8 mouse cellular contexts compared by ENCODE assay signal in genomic region chr7:79271861-79272788, GRCm38 (mm10). TPM values are rescaled to one million over a fixed set of nuclear protein-coding genes. Genes with fewer than 3 reads are reported as not detected.
DNase-seq lines count a peak whose midpoint lies in the region; ATAC-seq and TF ChIP-seq lines count a peak whose summit lies in the region.

No protein-coding gene starts in this region.

- DNase-seq in cerebellum, adult 2 months = no peak
- DNase-seq in cerebellum, postnatal 36 days = no peak
- no peak for DNase-seq in limb, embryonic 14.5 days (ENCODE audit: low spot score)
- DNase-seq in gastrocnemius, postnatal 14 days = no peak
- DNase-seq in frontal cortex, adult 2 months (ENCODE audit: extremely low spot score in 1 of 2, low spot score in 1 of 2) = no peak

- H3K27me3 ChIP-seq in cerebellum, adult 2 months (ENCODE audit: control insufficient read depth, insufficient read depth, low read length) = no peaks in the 10 kb centered on the region
- H3K27me3 ChIP-seq in C2C12 (ENCODE audit: control insufficient read depth, insufficient read depth, insufficient read length) = no peaks in the 10 kb centered on the region
- no peaks in the 10 kb centered on the region for H3K27me3 ChIP-seq in forebrain, embryonic 13.5 days
- H3K27me3 ChIP-seq in limb, embryonic 14.5 days (ENCODE audit: control insufficient read depth, insufficient read depth, low read length) = no peaks in the 10 kb centered on the region
- no peaks in the 10 kb centered on the region for H3K27me3 ChIP-seq in stomach, embryonic 14.5 days (ENCODE audit: control insufficient read depth, insufficient read depth, low read length)

- intact Hi-C loops in gastrocnemius, postnatal 14 days (cut with DNase I; ENCODE audit: low total_unique reads) = no loop called here

- ATAC-seq in forebrain, embryonic 13.5 days = no peak
- ATAC-seq in limb, embryonic 14.5 days (ENCODE audit: low FRiP score, low read depth) = no peak
- no peak; the same call in 1 of the 2 replicates for ATAC-seq in stomach, embryonic 14.5 days (ENCODE audit: insufficient number of reproducible peaks, insufficient read depth, low FRiP score, low read depth)

- H3K4me3 ChIP-seq in cerebellum, adult 2 months (replicated peaks; ENCODE audit: insufficient read depth, low read depth, low read length) = peak overlapping the region; percentile 61
- no peak overlapping the region for H3K4me3 ChIP-seq in C2C12 (ENCODE audit: insufficient read depth, poor library complexity, severe bottlenecking)
- H3K4me3 ChIP-seq in forebrain, embryonic 13.5 days = peak overlapping the region; percentile 83
- H3K4me3 ChIP-seq in limb, embryonic 14.5 days (replicated peaks; ENCODE audit: low read length) = peak overlapping the region; percentile 55
- peak overlapping the region; percentile 18 for H3K4me3 ChIP-seq in stomach, embryonic 14.5 days (ENCODE audit: low read depth, low read length)

- peaks cover 6% of the 10 kb centered on the region for H3K36me3 ChIP-seq in C2C12 (ENCODE audit: control insufficient read depth, insufficient read depth)
- H3K36me3 ChIP-seq in forebrain, embryonic 13.5 days (ENCODE audit: poor library complexity, severe bottlenecking) = no peaks in the 10 kb centered on the region
- no peaks in the 10 kb centered on the region for H3K36me3 ChIP-seq in limb, embryonic 14.5 days (ENCODE audit: control insufficient read depth, insufficient read depth, low read length)
- H3K36me3 ChIP-seq in stomach, embryonic 14.5 days (ENCODE audit: control insufficient read depth, insufficient read depth, low read length) = no peaks in the 10 kb centered on the region; the same call in 1 of the 2 replicates

- peak overlapping the region; percentile 16 for H3ac ChIP-seq in C2C12 (ENCODE audit: control insufficient read depth, insufficient read length, low read depth)

- H3K27ac ChIP-seq in cerebellum, adult 2 months (ENCODE audit: insufficient read depth, low read length) = no peak overlapping the region
- H3K27ac ChIP-seq in forebrain, embryonic 13.5 days = no peak overlapping the region
- no peak overlapping the region for H3K27ac ChIP-seq in limb, embryonic 14.5 days (replicated peaks; ENCODE audit: low read depth, low read length)
- no peak overlapping the region for H3K27ac ChIP-seq in stomach, embryonic 14.5 days (ENCODE audit: low read length)

- no peak for TF ChIP-seq CTCF in cerebellum, adult 2 months (IDR thresholded peaks at IDR 0.05; ENCODE audit: borderline replicate concordance, insufficient read depth, low read depth, low read length)
- TF ChIP-seq CTCF in C2C12 (IDR thresholded peaks at IDR 0.05; ENCODE audit: control insufficient read depth, insufficient read depth, insufficient read length) = no peak

- peaks cover 40% of the 10 kb centered on the region for H3K79me3 ChIP-seq in C2C12 (ENCODE audit: low read depth)

- no peak overlapping the region for H3K9ac ChIP-seq in forebrain, embryonic 13.5 days
- H3K9ac ChIP-seq in limb, embryonic 14.5 days (ENCODE audit: low read depth, low read length, severe bottlenecking) = no peak overlapping the region
- no peak overlapping the region for H3K9ac ChIP-seq in stomach, embryonic 14.5 days (replicated peaks; ENCODE audit: low read depth, low read length)

- peak overlapping the region; percentile 60 for H3K4me2 ChIP-seq in forebrain, embryonic 13.5 days
- peak overlapping the region; percentile 60 for H3K4me2 ChIP-seq in limb, embryonic 14.5 days (replicated peaks; ENCODE audit: low read depth, low read length, severe bottlenecking)
- peak overlapping the region; percentile 40 for H3K4me2 ChIP-seq in stomach, embryonic 14.5 days (replicated peaks; ENCODE audit: low read depth, low read length)

- no peaks in the 10 kb centered on the region for H3K9me3 ChIP-seq in forebrain, embryonic 13.5 days (replicated peaks)
- no peaks in the 10 kb centered on the region for H3K9me3 ChIP-seq in limb, embryonic 14.5 days (ENCODE audit: control insufficient read depth, low read length)
- H3K9me3 ChIP-seq in stomach, embryonic 14.5 days (ENCODE audit: control insufficient read depth, low read depth, low read length) = no peaks in the 10 kb centered on the region

- 84% methylated on average over 16 of the region's 16 CpGs for WGBS in cerebellum, adult 2 months
- WGBS in forebrain, embryonic 13.5 days = 85% methylated on average over 16 of the region's 16 CpGs
- WGBS in limb, embryonic 14.5 days = 78% methylated on average over 16 of the region's 16 CpGs
- WGBS in stomach, embryonic 14.5 days = 79% methylated on average over 16 of the region's 16 CpGs

- no peak for TF ChIP-seq POLR2A in cerebellum, adult 2 months (IDR thresholded peaks at IDR 0.05; ENCODE audit: borderline replicate concordance, insufficient read depth, low read length)
- no peak for TF ChIP-seq POLR2A in limb, embryonic 14.5 days (IDR thresholded peaks at IDR 0.05; ENCODE audit: borderline replicate concordance, extremely low read depth, insufficient read depth, insufficient read length)

- H3K79me2 ChIP-seq in C2C12 (ENCODE audit: control insufficient read depth, insufficient read depth) = peaks cover 41% of the 10 kb centered on the region

- H3K4me1 ChIP-seq in cerebellum, adult 2 months (ENCODE audit: control insufficient read depth, insufficient read depth, low read length) = peaks cover 9% of the 10 kb centered on the region; the same call in 1 of the 2 replicates
- peaks cover 40% of the 10 kb centered on the region for H3K4me1 ChIP-seq in forebrain, embryonic 13.5 days
- H3K4me1 ChIP-seq in limb, embryonic 14.5 days (ENCODE audit: control insufficient read depth, insufficient read depth, low read length) = peaks cover 9% of the 10 kb centered on the region
- H3K4me1 ChIP-seq in stomach, embryonic 14.5 days (ENCODE audit: control insufficient read depth, insufficient read depth, low read length) = peaks cover 22% of the 10 kb centered on the region

TF ChIP-seq in C2C12, 6 proteins besides CTCF, POLR2A, EP300 and RAD21:
- no peak for TF ChIP-seq CEBPB (IDR thresholded peaks at IDR 0.05; ENCODE audit: low read depth)
- TF ChIP-seq MYOG (IDR thresholded peaks at IDR 0.05; ENCODE audit: control insufficient read depth, extremely low read depth, insufficient read length) = no peak
- TF ChIP-seq MYOD1 (IDR thresholded peaks at IDR 0.05; ENCODE audit: control insufficient read depth, insufficient read length, low read depth) = no peak
- no peak for TF ChIP-seq MAX (IDR thresholded peaks at IDR 0.05)

RNA-seq across cellular contexts. Expression of gene Abhd2, which starts 0.9 kb away (rescaled TPM):
- 22.0 and 25.3 TPM in 2 replicates for polyA plus RNA-seq in cerebellum, adult 2 months (2012; rRNA removed)
- 28.3 TPM for polyA plus RNA-seq in C2C12 (2012; fragmentation: generic; extraction: Trizol)
- 16.9 and 17.3 TPM in 2 replicates for polyA plus RNA-seq in forebrain, embryonic 13.5 days (2015; fragmentation: Nextera tagmentation; extraction: Ambion mirVana)
- 7.8 and 9.5 TPM in 2 replicates for polyA plus RNA-seq in limb, embryonic 14.5 days (2012; rRNA removed)
- 10.9 and 13.0 TPM in 2 replicates for polyA plus RNA-seq in limb, embryonic 14.5 days (2014; fragmentation: Nextera tagmentation; extraction: Ambion mirVana)
- 15.0 and 16.7 TPM in 2 replicates for polyA plus RNA-seq in stomach, embryonic 14.5 days (2014; fragmentation: Nextera tagmentation; extraction: Ambion mirVana)
- total RNA-seq in gastrocnemius, postnatal 14 days (2021) = 10 to 100 TPM in 1 of 2 experiments, 1 to 10 TPM in 1; 8.7 to 11.7 TPM
- 38.6 and 39.2 TPM in 2 replicates for polyA plus RNA-seq in frontal cortex, adult 2 months (2012; rRNA removed)
